Mouse (Mus musculus): Measurements from ENCODE around the gene Lipc.
A peak's percentile ranks its signal among the peaks of the same experiment; 100 is the strongest.

Gene Lipc

DNA sequence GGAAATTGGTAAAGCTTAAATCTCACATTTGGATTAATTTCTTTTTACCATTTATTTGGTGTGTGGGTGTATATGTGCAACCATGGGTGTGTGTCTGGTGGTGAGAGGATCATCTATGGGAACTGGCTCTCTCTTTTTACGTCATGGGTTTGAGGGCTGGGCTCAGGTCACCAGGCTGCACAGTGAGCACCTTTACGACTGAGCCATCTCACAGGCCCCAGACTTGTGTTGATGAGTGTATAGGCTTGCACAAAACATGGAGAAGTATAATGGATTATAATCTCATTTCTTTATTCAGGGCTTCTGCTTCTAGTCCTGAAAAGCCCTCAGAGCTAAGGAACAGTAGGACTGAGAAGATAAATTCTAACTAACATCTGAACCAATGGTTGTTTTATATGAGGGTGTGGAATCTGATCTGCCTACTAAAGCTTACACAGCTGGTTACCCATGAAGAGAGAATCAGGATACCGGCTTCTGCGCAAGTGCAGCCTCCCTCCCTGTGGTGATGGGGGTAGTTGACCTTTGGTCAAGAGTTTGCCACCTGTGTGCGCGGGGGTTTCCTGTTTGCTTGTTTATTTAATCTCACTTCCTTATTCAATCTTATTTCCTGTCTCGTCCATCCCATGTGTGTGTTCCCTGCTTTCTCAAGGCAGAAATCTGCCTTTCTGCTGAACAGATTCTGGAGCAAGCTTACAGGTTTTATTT is 122.1 kb downstream of the Lipc start:
- DNase-seq (ENCODE audit: low read depth in 1 of 2, low spot score in 2 of 2), result no peak

DNA sequence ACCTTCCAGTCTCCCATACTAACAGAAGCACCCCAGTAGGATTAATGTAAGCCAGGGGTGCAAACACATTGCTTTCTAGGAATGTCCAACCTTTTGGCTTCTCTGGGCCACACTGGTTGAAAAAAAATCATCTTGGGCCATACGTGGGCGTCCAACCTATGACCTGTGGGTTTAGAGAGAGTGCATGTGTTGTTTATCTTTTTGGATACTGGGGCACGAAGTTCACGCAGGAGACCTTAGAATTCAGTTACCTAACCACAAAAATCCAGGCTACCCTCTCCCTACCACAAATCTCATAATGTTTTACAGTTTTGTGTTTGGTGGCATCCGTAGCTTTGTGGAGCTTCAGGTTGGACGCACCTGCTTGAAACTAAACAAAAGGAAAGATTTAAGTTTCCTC is 124.1 kb downstream of the Lipc start:
- no peak for DNase-seq (ENCODE audit: low read depth in 1 of 2, low spot score in 2 of 2)

DNA sequence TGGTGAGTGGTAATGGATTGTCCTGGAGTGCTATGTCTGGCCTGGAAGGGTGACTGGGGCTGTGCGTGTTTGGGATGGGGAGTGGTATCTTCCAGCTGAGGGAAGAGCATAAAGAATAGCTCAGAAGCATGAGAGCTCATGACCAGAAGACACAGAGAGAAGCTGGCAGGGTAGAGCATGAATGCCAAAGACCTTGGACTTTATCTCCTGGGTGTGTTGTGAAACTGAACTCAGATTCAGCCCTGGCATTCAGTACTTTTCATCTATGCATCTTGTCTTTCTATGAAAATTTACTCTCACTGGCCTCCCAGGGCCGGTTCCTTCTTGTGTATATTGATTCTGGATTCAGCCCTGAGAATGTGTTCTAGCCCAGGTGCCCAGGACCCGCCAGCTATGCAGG is 127.9 kb downstream of the Lipc start:
- no peak for DNase-seq (ENCODE audit: low read depth in 1 of 2, low spot score in 2 of 2)

GRCm38 (mm10) chr9:70818739-70819138 is 133.3 kb downstream of the Lipc start:
- DNase-seq (ENCODE audit: low read depth in 1 of 2, low spot score in 2 of 2), result no peak

- DNase-seq (ENCODE audit: low read depth in 1 of 2, low spot score in 2 of 2), result no peak
These were observed 134.6 kb downstream of the Lipc start for GRCm38 (mm10) chr9:70817396-70817795.

GRCm38 (mm10) chr9:70816701-70817305 is 135.2 kb downstream of the Lipc start:
- DNase-seq (ENCODE audit: low read depth in 1 of 2, low spot score in 2 of 2), result no peak

GRCm38 (mm10) chr9:70812551-70812950 is 139.5 kb downstream of the Lipc start:
- DNase-seq (ENCODE audit: low read depth in 1 of 2, low spot score in 2 of 2), result no peak

DNA sequence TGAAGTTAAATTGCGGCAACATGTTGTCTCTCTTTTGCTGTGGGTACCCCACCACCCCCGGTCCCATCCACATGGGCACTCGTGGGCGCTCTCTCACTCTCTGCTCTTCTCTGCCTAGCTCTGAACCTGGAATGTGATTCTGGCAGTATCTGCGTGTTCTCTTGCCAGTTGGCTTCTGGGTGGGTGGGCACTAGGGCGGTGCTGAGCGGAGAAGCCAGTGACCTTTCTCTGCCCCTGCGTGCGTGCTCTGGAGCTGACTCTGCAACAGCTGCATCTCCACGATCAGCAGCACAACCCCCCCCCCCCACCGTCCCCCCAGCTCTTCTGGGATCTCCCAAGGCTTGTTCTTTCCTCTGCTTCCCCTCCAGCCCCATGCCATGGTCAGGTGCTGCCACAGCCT is 144.3 kb downstream of the Lipc start:
- DNase-seq (ENCODE audit: low read depth in 1 of 2, low spot score in 2 of 2), result no peak

GRCm38 (mm10) chr9:70806069-70806468 is 146.0 kb downstream of the Lipc start:
- DNase-seq (ENCODE audit: low read depth in 1 of 2, low spot score in 2 of 2), result no peak

DNA sequence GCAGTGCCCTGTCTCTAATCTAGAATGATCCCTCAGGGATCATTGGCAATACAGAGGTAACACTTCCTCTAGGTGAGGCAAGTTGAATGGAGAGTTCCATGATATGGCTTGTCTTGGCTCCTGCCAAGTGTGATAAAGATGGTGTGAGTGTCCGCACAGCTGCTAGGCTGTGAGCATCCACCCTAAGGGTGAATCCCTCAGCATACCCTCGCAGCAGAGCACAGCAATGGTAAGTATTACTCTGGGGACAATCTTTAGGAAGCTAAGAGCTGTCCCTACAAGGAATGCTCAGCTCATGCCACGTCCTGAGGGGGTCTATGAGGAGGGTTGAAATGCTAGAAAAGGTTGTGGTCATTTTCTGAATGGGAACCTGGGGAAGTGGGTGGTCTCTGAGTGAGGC is 149.2 kb downstream of the Lipc start:
- DNase-seq (ENCODE audit: low read depth in 1 of 2, low spot score in 2 of 2), result no peak

DNA sequence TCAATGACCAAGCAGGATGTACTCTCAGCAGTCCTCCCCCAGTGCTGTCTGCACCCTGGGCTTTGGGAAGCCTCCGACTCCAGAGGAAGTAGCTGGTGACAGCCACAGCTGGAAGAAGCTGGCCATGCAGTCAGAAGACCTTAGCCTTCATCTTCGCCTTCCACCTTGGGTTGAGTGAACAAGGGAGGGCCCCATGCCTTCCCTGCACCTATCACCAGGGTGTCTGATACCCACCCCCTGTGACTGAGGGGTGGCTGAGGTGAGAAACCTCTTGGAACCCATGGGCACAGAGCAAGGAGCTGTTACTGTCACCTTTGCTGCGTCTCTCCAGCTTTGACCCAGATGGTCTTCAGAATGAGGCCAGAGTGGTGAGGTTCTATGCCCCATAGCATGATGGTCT is 150.3 kb downstream of the Lipc start:
- DNase-seq (ENCODE audit: low read depth in 1 of 2, low spot score in 2 of 2), result no peak

DNA sequence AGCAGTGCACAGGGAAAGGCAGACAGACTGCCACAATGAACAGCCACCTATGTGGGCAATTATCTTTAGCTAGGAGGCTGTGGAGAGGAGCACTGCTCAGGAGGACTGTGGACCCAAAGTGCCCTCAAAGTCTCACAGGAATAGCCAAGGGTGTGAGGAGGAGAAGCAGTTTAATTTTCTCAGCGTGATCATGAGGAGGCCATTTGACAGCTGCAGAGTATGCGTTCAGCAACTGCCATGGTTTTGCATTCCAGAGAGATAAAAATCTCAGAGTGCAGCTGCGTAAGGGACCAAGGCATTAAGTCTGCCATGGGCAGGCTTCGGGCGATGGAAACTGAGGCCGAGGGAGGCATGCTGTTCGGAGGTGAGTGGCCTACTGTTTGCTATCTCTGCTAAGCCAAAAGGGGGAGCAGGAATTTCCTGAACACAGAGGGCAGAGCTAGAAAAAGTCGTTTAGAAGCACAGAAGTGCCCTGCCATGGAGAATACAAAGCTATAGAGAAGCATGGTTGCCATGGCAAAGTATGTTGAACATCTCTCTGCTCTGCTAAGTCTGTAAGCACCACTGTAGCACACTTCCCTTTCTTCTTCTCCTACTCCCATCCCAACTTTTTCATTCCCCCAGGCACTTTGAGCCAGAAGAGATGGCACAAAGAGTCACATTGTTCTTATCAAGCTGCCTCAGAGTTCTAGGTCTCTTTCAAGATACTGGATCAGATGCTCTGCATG is 151.3 kb downstream of the Lipc start:
- no peak for DNase-seq (ENCODE audit: low read depth in 1 of 2, low spot score in 2 of 2)

DNA sequence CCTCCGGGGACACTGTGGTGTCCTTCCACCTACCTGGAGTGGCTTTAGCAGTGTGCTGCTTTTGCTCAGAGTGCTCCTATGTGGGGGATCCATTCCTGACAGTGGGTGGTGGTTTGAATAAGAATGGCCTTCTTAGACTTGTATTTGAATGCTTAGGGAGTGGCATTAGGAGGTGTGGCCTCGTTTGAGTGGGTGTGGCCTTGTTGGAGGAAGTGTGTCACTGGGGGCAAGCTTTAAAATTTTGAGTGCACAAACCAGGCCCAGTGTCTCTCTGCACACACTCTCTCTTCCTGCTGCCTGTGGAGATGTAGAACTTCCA is 156.6 kb downstream of the Lipc start:
- no peak for DNase-seq (ENCODE audit: low read depth in 1 of 2, low spot score in 2 of 2)

GRCm38 (mm10) chr9:70794643-70795438 is 157.2 kb downstream of the Lipc start:
- no peak for DNase-seq (ENCODE audit: low read depth in 1 of 2, low spot score in 2 of 2)

DNA sequence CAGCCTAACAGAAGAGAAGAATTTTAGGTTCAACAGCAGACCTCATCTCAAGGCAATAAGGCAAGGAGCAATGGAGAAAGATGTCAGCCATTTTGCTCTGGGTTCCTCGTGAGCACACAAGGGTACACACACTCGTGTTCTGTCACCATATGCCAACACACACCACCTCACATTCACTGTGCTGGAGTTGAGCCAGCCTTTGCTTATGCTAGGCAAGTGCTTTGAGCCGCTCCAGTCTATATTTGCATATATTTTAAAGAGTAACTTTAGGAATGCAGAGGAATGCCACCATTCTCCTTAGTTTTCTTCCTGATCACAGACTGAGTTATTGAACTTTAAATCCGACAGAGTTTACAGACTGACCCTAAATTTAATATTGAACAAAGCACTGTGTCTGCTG is 161.4 kb downstream of the Lipc start:
- DNase-seq (ENCODE audit: low read depth in 1 of 2, low spot score in 2 of 2), result no peak

- DNase-seq (ENCODE audit: low read depth in 1 of 2, low spot score in 2 of 2), result no peak
These were observed 163.3 kb downstream of the Lipc start for GRCm38 (mm10) chr9:70788705-70789104.

DNA sequence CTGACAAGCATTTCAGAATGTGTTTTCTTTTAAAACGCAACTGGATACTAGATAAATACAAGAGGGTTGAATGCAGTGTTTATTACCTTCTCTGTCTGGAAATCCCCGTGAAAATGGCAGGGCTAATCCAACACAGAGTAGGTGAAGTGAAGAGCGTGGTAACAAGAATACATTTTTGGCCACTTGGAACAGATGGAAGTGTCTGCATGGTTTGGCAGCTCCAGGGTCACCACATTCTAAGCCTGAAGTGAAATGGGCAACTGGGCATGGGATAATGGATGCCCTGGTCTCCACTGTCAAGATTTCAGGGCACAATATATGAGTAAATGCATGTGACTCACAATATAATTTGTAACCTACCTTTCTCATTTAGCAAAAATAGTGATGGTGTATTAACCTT is 169.8 kb downstream of the Lipc start:
- no peak for DNase-seq (ENCODE audit: low read depth in 1 of 2, low spot score in 2 of 2)

GRCm38 (mm10) chr9:70775517-70775916 is 176.5 kb downstream of the Lipc start:
- no peak for DNase-seq (ENCODE audit: low read depth in 1 of 2, low spot score in 2 of 2)

DNA sequence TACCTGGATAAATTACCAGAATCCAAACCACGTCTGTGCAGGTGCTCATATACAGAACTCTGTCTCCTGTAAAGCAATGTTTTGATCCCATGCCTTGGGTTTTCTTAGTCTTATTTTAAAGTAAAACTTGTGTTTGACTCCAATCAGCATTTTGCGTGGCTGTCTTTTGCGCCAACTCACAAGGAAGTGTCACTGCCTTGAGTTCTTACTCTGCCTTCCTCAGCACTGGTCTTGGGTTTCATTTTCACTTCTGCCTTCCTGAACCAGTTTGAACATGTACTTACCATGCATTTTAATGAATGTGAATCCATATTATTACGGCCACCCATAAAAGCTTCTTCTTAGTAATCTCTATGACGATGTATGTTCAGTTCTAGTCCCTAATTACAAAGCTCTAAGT is 191.1 kb downstream of the Lipc start:
- DNase-seq (ENCODE audit: low read depth in 1 of 2, low spot score in 2 of 2), result peak; percentile 6 to 10

DNA sequence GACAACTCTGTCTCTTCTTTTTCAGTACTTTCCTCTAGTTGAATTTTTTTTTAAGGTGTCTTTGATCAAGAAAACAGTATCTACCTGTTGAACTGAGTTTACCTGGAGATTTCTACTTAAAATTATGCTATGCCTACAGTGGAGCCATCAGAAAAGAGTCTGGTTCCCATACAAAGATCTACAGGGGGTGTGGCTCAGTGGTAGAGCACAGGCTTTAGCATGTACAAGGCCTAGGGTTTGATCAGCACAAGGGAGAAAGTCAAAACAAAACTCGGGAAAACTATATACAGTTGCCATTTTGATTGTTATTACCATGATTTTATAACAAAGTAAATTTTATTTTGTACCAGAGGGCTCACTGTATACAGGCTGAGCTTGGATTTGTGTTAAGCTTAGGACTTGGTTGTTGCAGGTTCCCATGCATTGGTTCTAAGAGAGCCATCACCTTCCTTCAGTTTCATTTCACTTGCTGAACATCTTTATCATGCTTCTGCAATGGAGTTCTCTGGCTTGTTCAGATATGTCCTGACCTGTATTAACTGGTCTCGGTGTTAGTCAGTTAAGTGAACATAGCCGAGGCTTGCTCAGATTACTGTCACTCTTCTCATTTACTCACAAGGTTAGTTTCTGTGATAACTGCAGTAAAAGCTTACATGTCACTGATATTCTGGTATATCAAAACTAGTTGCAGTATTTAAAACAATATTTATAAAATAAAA is 200.4 kb downstream of the Lipc start:
- DNase-seq (ENCODE audit: low read depth in 1 of 2, low spot score in 2 of 2), result no peak

Measured in monocyte, adult 2 months (primary cell).